In the genomic region with DNA sequence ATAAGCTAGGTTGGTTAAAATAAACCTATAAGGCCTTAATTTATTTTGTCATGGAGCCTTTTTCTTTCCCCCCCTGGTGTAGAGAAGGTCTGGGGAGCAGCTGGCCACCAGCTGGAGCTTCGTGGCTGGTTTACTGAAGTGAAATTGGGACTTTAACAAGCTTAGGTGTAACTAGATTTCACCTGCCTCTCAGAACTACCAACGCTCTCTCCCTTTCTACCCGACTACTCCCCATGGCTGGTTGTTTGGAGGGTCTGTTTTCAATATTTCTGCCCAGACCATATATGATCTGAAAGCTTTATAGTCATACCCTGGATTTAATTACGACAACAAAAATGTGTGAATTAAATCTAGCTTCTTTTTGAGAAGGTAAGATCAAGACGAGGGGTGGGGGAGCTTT, we compare ENCODE assay signal across 28 mouse cellular contexts.
DNase-seq lines count a peak whose midpoint lies in the region; ATAC-seq and TF ChIP-seq lines count a peak whose summit lies in the region.
"Had no signal": no experiment of that assay in that cellular context is flagged by ENCODE, and none has a peak within 500 bp of the region (broad histone marks: within the 10 kb centered on the region; RNA-seq: fewer than 3 reads in every experiment).

No protein-coding gene starts in this region.

- intact Hi-C loops in left cerebral cortex, adult 2 months (cut with DNase I) = no loop called here
- intact Hi-C loops in heart, postnatal 14 days (cut with DNase I) = no loop called here
- intact Hi-C loops in gastrocnemius, adult 2 months (cut with DNase I) = no loop called here

- peak; percentile 76 for ATAC-seq in limb, embryonic 12.5 days (ENCODE audit: insufficient number of reproducible peaks, insufficient read depth, low FRiP score, low TSS enrichment, low read depth)
- ATAC-seq: activated CD4-positive, CD25-positive, alpha-beta regulatory T cell, adult 4 months; forebrain, embryonic 14.5 days; forebrain, postnatal 0 days; hindbrain, embryonic 16.5 days; inflammation-experienced regulatory T-cells, adult 6 months had no signal

- H3K27me3 ChIP-seq in limb, embryonic 12.5 days = no peaks in the 10 kb centered on the region; the same call in 1 of the 2 replicates
- H3K27me3 ChIP-seq: embryonic facial prominence, embryonic 12.5 days; embryonic facial prominence, embryonic 15.5 days; heart, embryonic 13.5 days; hindbrain, embryonic 13.5 days had no signal

- H3K4me3 ChIP-seq in left cerebral cortex, adult 2 months = no peak overlapping the region
- H3K4me3 ChIP-seq in limb, embryonic 12.5 days (replicated peaks) = no peak overlapping the region
- H3K4me3 ChIP-seq in gastrocnemius, adult 2 months = no peak overlapping the region
- H3K4me3 ChIP-seq: embryonic facial prominence, embryonic 12.5 days; embryonic facial prominence, embryonic 15.5 days; heart, adult 2 months; heart, embryonic 10.5 days; heart, embryonic 13.5 days; hindbrain, embryonic 10.5 days; hindbrain, embryonic 13.5 days had no signal

- no peaks in the 10 kb centered on the region for H3K36me3 ChIP-seq in limb, embryonic 12.5 days
- H3K36me3 ChIP-seq: embryonic facial prominence, embryonic 12.5 days; embryonic facial prominence, embryonic 15.5 days; heart, embryonic 10.5 days; heart, embryonic 13.5 days; hindbrain, embryonic 10.5 days; hindbrain, embryonic 13.5 days had no signal

- no peaks in the 10 kb centered on the region for H3K9me3 ChIP-seq in limb, embryonic 12.5 days
- H3K9me3 ChIP-seq: embryonic facial prominence, embryonic 12.5 days; embryonic facial prominence, embryonic 15.5 days; heart, embryonic 10.5 days; heart, embryonic 13.5 days; hindbrain, embryonic 10.5 days; hindbrain, embryonic 13.5 days had no signal

- no peak overlapping the region for H3K9ac ChIP-seq in limb, embryonic 12.5 days (replicated peaks)
- H3K9ac ChIP-seq: embryonic facial prominence, embryonic 12.5 days; embryonic facial prominence, embryonic 15.5 days; forebrain, postnatal 0 days; heart, embryonic 13.5 days; hindbrain, embryonic 13.5 days had no signal

- no peak overlapping the region for H3K4me2 ChIP-seq in limb, embryonic 12.5 days
- H3K4me2 ChIP-seq: embryonic facial prominence, embryonic 12.5 days; embryonic facial prominence, embryonic 15.5 days; heart, embryonic 13.5 days; hindbrain, embryonic 13.5 days had no signal

- peak; percentile 27 for DNase-seq in embryo, embryonic 10.5 days (ENCODE audit: low spot score)
- no peak for DNase-seq in embryo, embryonic 9.5 days (ENCODE audit: extremely low spot score)
- DNase-seq in left cerebral cortex, adult 2 months (ENCODE audit: extremely low spot score in 1 of 2, low spot score in 2 of 2) = no peak
- no peak for DNase-seq in left cerebral cortex, adult 18-20 months (ENCODE audit: low spot score in 2 of 2)
- DNase-seq in hindlimb bud, embryonic 11.5 days (ENCODE audit: extremely low spot score, low read depth, low spot score) = peak; percentile 82
- DNase-seq in heart, postnatal 14 days = no peak
- DNase-seq in gastrocnemius, adult 2 months = no peak
- DNase-seq: adrenal gland, adult 8-10 months; adrenal gland, postnatal 25 days; cerebellum, adult 18-20 months; cerebellum, adult 9-10 months; cerebellum, postnatal 25 days; embryo, embryonic 11 days; forebrain, postnatal 0 days; gastrocnemius, postnatal 10 days; gastrocnemius, postnatal 36 days; heart, adult 2 months had no signal

- peak overlapping the region; percentile 28; the same call in 1 of the 2 replicates for H3K27ac ChIP-seq in left cerebral cortex, adult 2 months
- H3K27ac ChIP-seq in limb, embryonic 12.5 days = no peak overlapping the region
- H3K27ac ChIP-seq in gastrocnemius, adult 2 months = no peak overlapping the region
- H3K27ac ChIP-seq: embryonic facial prominence, embryonic 15.5 days; heart, adult 2 months; heart, embryonic 13.5 days; hindbrain, embryonic 10.5 days; hindbrain, embryonic 13.5 days had no signal

- WGBS in limb, embryonic 12.5 days = 11% methylated on average over 5 of the region's 5 CpGs

- H3K4me1 ChIP-seq in limb, embryonic 12.5 days (replicated peaks) = peaks cover 38% of the 10 kb centered on the region

- TF ChIP-seq CTCF in left cerebral cortex, adult 2 months (IDR thresholded peaks at IDR 0.05) = no peak
- no peak for TF ChIP-seq CTCF in gastrocnemius, adult 2 months (IDR thresholded peaks at IDR 0.05)

Comparison
In these comparisons a context has a peak if more than half of its experiments do, and no peak if none do; other contexts are left out.
1. DNase-seq: peak in embryo, embryonic 10.5 days (single experiment) and hindlimb bud, embryonic 11.5 days (single experiment); none in embryo, embryonic 9.5 days (single experiment), left cerebral cortex, adult 2 months (0 of 2), left cerebral cortex, adult 18-20 months (0 of 2), heart, postnatal 14 days (0 of 2) and gastrocnemius, adult 2 months (single experiment).